Mouse (Mus musculus): ENCODE measurements around the gene Ipcef1.

Ipcef1 gene

GRCm38 (mm10) chr10:7052315-7053017 lies at the start of gene Ipcef1:
TSS of gene Ipcef1 (minus strand) at chr10:7052478.
- no peak for DNase-seq (ENCODE audit: low read depth, low spot score)

GRCm38 (mm10) chr10:7077971-7078370 lies 25.7 kb upstream of the Ipcef1 start:
- DNase-seq (ENCODE audit: low read depth, low spot score), result no peak

GRCm38 (mm10) chr10:7077389-7077808 lies 25.1 kb upstream of the Ipcef1 start:
- no peak for DNase-seq (ENCODE audit: low read depth, low spot score)

GRCm38 (mm10) chr10:7076662-7077211 lies 24.5 kb upstream of the Ipcef1 start:
- no peak for DNase-seq (ENCODE audit: low read depth, low spot score)

GRCm38 (mm10) chr10:7076201-7076600 lies 23.9 kb upstream of the Ipcef1 start:
- peak; percentile 45 for DNase-seq (ENCODE audit: low read depth, low spot score)

GRCm38 (mm10) chr10:7075661-7076060 lies 23.4 kb upstream of the Ipcef1 start:
- DNase-seq (ENCODE audit: low read depth, low spot score), result no peak

- DNase-seq (ENCODE audit: low read depth, low spot score), result no peak
Observed at GRCm38 (mm10) chr10:7074231-7074630, 22.0 kb upstream of the Ipcef1 start.

- DNase-seq (ENCODE audit: low read depth, low spot score), result no peak
Observed at GRCm38 (mm10) chr10:7070924-7071323, 18.6 kb upstream of the Ipcef1 start.

- no peak for DNase-seq (ENCODE audit: low read depth, low spot score)
Observed at GRCm38 (mm10) chr10:7070100-7070835, 18.0 kb upstream of the Ipcef1 start.

GRCm38 (mm10) chr10:7069090-7069489 lies 16.8 kb upstream of the Ipcef1 start:
- DNase-seq (ENCODE audit: low read depth, low spot score), result no peak

GRCm38 (mm10) chr10:7068608-7069007 lies 16.3 kb upstream of the Ipcef1 start:
- DNase-seq (ENCODE audit: low read depth, low spot score), result peak; percentile 67

- DNase-seq (ENCODE audit: low read depth, low spot score), result peak; percentile 80
Observed at GRCm38 (mm10) chr10:7063752-7064457, 11.6 kb upstream of the Ipcef1 start.

GRCm38 (mm10) chr10:7062993-7063392 lies 10.7 kb upstream of the Ipcef1 start:
- peak; percentile 88 for DNase-seq (ENCODE audit: low read depth, low spot score)

- DNase-seq (ENCODE audit: low read depth, low spot score), result peak; percentile 36
Observed at GRCm38 (mm10) chr10:7060326-7060725, 8.0 kb upstream of the Ipcef1 start.

GRCm38 (mm10) chr10:7057546-7057945 lies 5.3 kb upstream of the Ipcef1 start:
- DNase-seq (ENCODE audit: low read depth, low spot score), result no peak

- DNase-seq (ENCODE audit: low read depth, low spot score), result peak; percentile 13
Observed at GRCm38 (mm10) chr10:7054560-7055205, 2.4 kb upstream of the Ipcef1 start.

GRCm38 (mm10) chr10:7049901-7050300 lies 2.4 kb downstream of the Ipcef1 start:
- DNase-seq (ENCODE audit: low read depth, low spot score), result no peak

- DNase-seq (ENCODE audit: low read depth, low spot score), result no peak
Observed at GRCm38 (mm10) chr10:7047919-7048291, 4.4 kb downstream of the Ipcef1 start.

- DNase-seq (ENCODE audit: low read depth, low spot score), result no peak
Observed at GRCm38 (mm10) chr10:7047288-7047918, 4.9 kb downstream of the Ipcef1 start.

- DNase-seq (ENCODE audit: low read depth, low spot score), result no peak
Observed at GRCm38 (mm10) chr10:7043896-7044295, 8.4 kb downstream of the Ipcef1 start.

- DNase-seq (ENCODE audit: low read depth, low spot score), result no peak
Observed at GRCm38 (mm10) chr10:7041032-7041431, 11.2 kb downstream of the Ipcef1 start.
